Mouse (Mus musculus): ENCODE data around the gene Slc30a5.

GRCm38 (mm10) chr13:100875103-100875502 is 41.9 kb upstream of the Slc30a5 start:
- TF ChIP-seq CTCF (IDR thresholded peaks at IDR 0.05; ENCODE audit: insufficient read depth, low read length) (no peak), POLR2A (IDR thresholded peaks at IDR 0.05; ENCODE audit: borderline replicate concordance, extremely low read depth, low read depth, low read length) (no peak)

Data from lung, adult 2 months (tissue).